Mouse (Mus musculus) ES-E14 (cell line): ENCODE results near the gene Psmd8. TPM values are rescaled to one million over a fixed set of nuclear protein-coding genes. Genes with fewer than 3 reads are reported as not detected.
"Not testable (repeated sequence)": the region's sequence is repeated elsewhere in the genome, so short reads cannot be mapped to it uniquely, and the experiment has no call there.

ENCODE experiments used
- DNase-seq: peaks from one replicate; pipeline ENCODE4 v3.0.0-alpha.2; 2013; ENCODE audit warnings: low read depth, low spot score
- H3K27ac ChIP-seq: 2 replicates; pipeline ENCODE4 v1.5.1; 2012; ENCODE audit warnings: low read depth, mild to moderate bottlenecking, low read length, moderate library complexity, mixed read lengths; ENCODE audit not compliant: poor library complexity, insufficient read depth, severe bottlenecking
- H3K36me3 ChIP-seq: 2 replicates; pipeline ENCODE4 v1.6.1; 2012; ENCODE audit warnings: mild to moderate bottlenecking, low read length, moderate library complexity, mixed read lengths; ENCODE audit not compliant: control insufficient read depth, poor library complexity, insufficient read depth, severe bottlenecking
- H3K4me1 ChIP-seq, 2 experiments: fragments of 150-350 bp in 1 of 2; sonication (generic) in 1 of 2; 2 replicates each; pipeline ENCODE4 v1.6.1; 2012; ENCODE audit warnings: low read length in 2 of 2, mild to moderate bottlenecking in 1 of 2, mixed read lengths in 1 of 2; ENCODE audit not compliant: control insufficient read depth in 2 of 2, insufficient read depth in 2 of 2, poor library complexity in 1 of 2
- H3K4me3 ChIP-seq, 2 experiments: fragments of 150-350 bp in 1 of 2; sonication (generic) in 1 of 2; 2 replicates each; pipeline ENCODE4 v1.5.1; 2012; ENCODE audit warnings: low read length in 2 of 2, low read depth in 1 of 2, mild to moderate bottlenecking in 1 of 2, mixed read lengths in 1 of 2; ENCODE audit not compliant: insufficient read depth in 1 of 2, poor library complexity in 1 of 2, severe bottlenecking in 1 of 2
- H3K9ac ChIP-seq: 2 replicates; pipeline ENCODE4 v1.6.1; 2012; ENCODE audit warnings: low read depth, mild to moderate bottlenecking, low read length, mixed read lengths; ENCODE audit not compliant: poor library complexity, insufficient read depth, severe bottlenecking
- H3K9me3 ChIP-seq: fragments of 150-350 bp; sonication (generic); 2 replicates; pipeline ENCODE4 v1.6.1; 2012; ENCODE audit warnings: low read depth, mild to moderate bottlenecking, low read length; ENCODE audit not compliant: control insufficient read depth, insufficient read depth
- CHD2 ChIP-seq: IDR thresholded peaks from 2 replicates; pipeline ENCODE4 v1.6.1; 2014; ENCODE audit warnings: mild to moderate bottlenecking, low read depth, low read length, inconsistent platforms
- HCFC1 ChIP-seq: IDR thresholded peaks from 2 replicates; pipeline ENCODE4 v1.6.1; 2012; ENCODE audit warnings: low read length, inconsistent platforms, borderline replicate concordance; ENCODE audit not compliant: insufficient read depth
- MAFK ChIP-seq: IDR thresholded peaks from 2 replicates; pipeline ENCODE4 v1.6.1; 2014; ENCODE audit warnings: mild to moderate bottlenecking, low read depth, low read length, inconsistent platforms; ENCODE audit not compliant: insufficient read depth
- ZC3H11A ChIP-seq: IDR thresholded peaks from 2 replicates; pipeline ENCODE4 v1.6.1; 2012; ENCODE audit warnings: low read depth, mild to moderate bottlenecking, inconsistent platforms, low read length, borderline replicate concordance
- ZNF384 ChIP-seq: IDR thresholded peaks from 2 replicates; pipeline ENCODE4 v1.6.1; 2012; ENCODE audit warnings: low read depth, low read length, inconsistent platforms
- in situ Hi-C, 2 experiments: fragments of 600-800 bp; cut with MboI; formaldehyde crosslinking; loops; one replicate each; pipeline ENCODE4 v1.15.1; 2025; ENCODE audit warnings: low sequenced_read_pairs in 2 of 2, inconsistent platforms in 1 of 2; ENCODE audit not compliant: unreplicated experiment in 2 of 2
- total RNA-seq: library from RNA; depleted of rRNA; stranded (reverse); fragments of 300-350 nt; gene quantifications from 2 replicates; pipeline ENCODE4 v1.2.3, GENCODE M21; 2012

The Psmd8 gene
- total RNA-seq, 1 experiment, result 211 TPM

DNA sequence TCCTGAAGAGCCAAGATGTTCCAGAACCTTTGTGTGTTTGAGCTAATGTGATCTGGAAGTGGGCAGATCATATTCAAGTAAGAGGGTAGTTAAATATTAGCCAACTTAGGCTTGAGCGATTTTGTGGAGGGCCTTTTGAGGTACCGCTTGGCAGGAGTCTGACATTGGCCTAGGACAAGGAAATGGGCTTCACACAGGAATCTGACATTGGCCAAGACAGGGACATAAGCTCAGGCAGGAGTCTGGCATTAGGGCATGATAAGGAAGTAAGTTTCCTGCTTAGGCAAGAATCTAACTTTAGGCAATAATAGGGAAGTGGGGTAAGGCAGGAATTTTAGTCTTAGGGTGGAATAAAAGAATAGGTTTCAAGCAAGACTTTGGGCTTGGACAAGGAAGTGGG is 33.7 kb upstream of the Psmd8 start:
- peak overlapping the region in 1 of 2 experiments; percentile 40; a peak in 1 of 4 replicates for H3K4me3 ChIP-seq
- TF ChIP-seq ZNF384 (no peak), ZC3H11A (no peak), MAFK (no peak), HCFC1 (no peak), CHD2 (no peak)

DNA sequence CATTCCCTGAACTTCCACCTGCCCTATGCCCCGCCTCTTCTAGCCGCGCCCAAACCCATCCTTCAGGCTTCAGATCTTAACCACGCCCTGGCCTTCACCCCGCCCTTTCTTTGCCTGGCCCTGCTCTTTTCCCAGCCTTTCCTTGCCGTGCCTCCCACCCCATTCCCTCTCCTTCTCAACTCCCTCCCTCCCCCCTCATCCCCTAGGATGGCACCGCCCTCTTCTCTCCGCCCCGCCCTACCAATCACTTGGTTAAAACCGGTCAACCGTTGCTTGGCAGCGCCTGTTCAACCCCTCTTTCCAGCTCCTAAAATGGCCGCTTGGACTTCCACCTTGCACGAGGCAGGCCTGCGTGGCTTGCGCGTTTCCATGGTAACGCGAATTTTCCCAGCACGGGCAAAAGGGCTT is 33.2 kb upstream of the Psmd8 start, which contains the start of gene Catsperg1:
Catsperg1 (minus strand) TSS at position 361 of the 408 bp plus-strand sequence.
- H3K9ac ChIP-seq, result no peak within 1 kb of the TSS
- H3K27ac ChIP-seq, result no peak within 1 kb of the TSS
- H3K36me3 ChIP-seq, result no peaks in the 10 kb centered on the region
- DNase-seq, result peak; percentile 97
- peaks cover 0 to 1% of the 10 kb centered on the region in 2 experiments; a peak in 1 of 4 replicates for H3K4me1 ChIP-seq
- in situ Hi-C loops, result no loop called here
- H3K4me3 ChIP-seq, result peak within 1 kb of the TSS; percentile 26 to 60; a peak in 3 of 4 replicates
- TF ChIP-seq HCFC1, result peak; percentile 81
- TF ChIP-seq CHD2, result no peak
- no peaks in the 10 kb centered on the region for H3K9me3 ChIP-seq

More for the DNA sequence above, 33.7 kb upstream of the Psmd8 start:
- Histone ChIP-seq H3K9me3 (no peaks in the 10 kb centered on the region), H3K4me1 (peaks cover 0 to 1% of the 10 kb centered on the region in 2 experiments; a peak in 1 of 4 replicates), H3K9ac (no peak overlapping the region), H3K27ac (no peak overlapping the region), H3K36me3 (no peaks in the 10 kb centered on the region)
- DNase-seq, result no peak
- in situ Hi-C loops, result no loop called here

DNA sequence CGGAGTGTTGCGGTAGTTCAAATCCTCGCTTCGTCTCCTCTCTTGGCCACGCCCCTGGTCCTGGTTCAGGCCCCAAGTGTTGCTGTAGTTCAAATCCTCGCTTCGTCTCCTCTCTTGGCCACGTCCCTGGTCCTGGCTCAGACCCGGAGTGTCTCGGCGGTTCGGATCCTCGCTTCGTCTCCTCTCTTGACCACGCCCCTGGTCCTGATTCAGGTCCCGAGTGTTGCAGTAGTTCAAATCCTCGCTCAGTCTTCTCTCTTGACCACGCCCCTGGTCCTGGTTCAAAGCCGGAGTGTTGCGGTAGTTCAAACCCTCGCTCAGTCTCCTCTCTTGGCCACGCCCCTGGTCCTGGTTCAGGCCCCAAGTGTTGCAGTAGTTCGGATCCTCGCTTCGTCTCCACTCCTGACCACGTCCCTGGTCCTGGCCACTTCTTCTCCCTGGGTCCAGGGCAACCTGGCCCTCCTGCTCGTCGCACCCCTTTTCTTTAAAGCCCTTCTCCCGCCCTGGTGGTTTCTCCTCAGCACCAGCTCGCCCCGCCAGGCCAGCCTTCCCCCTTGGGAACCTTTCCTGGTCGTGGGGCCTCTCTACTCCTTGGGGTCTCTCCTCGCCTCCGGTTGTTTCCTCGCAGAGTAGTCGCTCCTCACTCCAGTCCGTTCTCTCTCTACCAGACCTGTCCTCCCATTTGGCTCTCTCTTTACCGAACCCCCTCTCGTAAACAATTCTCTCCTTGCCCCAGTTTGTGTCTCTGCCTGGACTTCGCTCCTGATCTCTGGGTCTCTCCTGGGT is 32.5 kb upstream of the Psmd8 start:
- H3K4me1 ChIP-seq, H3K36me3 ChIP-seq, in situ Hi-C loops, DNase-seq, H3K9me3 ChIP-seq: not testable (repeated sequence)
- Histone ChIP-seq H3K9ac (0 out of 2 replicates have a peak overlapping the region, but pooled peaks have one; percentile 14), H3K4me3 (peak overlapping the region; percentile 26 to 60; a peak in 3 of 4 replicates), H3K27ac (peak overlapping the region; percentile 18; the same call in 1 of the 2 replicates)

DNA sequence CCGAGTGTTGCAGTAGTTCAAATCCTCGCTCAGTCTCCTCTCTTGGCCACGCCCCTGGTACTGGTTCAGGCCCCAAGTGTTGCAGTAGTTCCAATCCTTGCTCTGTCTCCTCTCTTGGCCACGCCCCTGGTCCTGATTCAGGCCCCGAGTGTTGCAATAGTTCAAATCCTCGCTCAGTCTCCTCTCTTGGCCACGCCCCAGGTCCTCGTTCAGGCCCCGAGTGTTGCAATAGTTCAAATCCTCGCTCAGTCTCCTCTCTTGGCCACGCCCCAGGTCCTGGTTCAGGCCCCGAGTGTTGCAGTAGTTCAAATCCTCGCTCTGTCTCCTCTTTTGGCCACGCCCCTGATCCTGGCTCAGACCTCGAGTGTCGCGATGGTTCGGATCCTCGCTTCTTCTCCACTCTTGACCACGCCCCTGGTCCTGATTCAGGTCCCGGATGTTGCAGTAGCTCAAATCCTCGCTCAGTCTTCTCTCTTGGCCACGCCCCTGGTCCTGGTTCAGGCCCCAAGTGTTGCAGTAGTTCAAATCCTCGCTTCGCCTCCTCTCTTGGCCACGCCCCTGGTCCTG is 31.8 kb upstream of the Psmd8 start:
- no peak for DNase-seq

More for the DNA sequence above, 31.8 kb upstream of the Psmd8 start:
- Histone ChIP-seq H3K4me1 (peaks cover 0 to 1% of the 10 kb centered on the region in 2 experiments; a peak in 1 of 4 replicates), H3K27ac (peak overlapping the region; percentile 18; the same call in 1 of the 2 replicates), H3K9ac (no peak overlapping the region), H3K36me3 (no peaks in the 10 kb centered on the region), H3K4me3 (peak overlapping the region; percentile 26 to 63; a peak in 3 of 4 replicates), H3K9me3 (no peaks in the 10 kb centered on the region)
- in situ Hi-C loops, result no loop called here
- TF ChIP-seq HCFC1, result no peak
- TF ChIP-seq CHD2, result peak; percentile 78; the same call in 1 of the 2 replicates
